Mouse (Mus musculus) gonadal fat pad, adult 2 months (tissue): ENCODE results near the gene Arf6. TPM values are rescaled to one million over a fixed set of nuclear protein-coding genes. Genes with fewer than 3 reads are reported as not detected.

Source experiments
- DNase-seq: peaks from one replicate; pipeline ENCODE4 v3.0.0-alpha.2; 2012; ENCODE audit warnings: low read depth
- polyA plus RNA-seq: library from polyadenylated mRNA; depleted of rRNA; stranded (reverse); fragments of >200 nt; gene quantifications from 2 replicates; pipeline ENCODE4 v1.2.3, GENCODE M21; 2012; rRNA removed

Gene Arf6
- polyA plus RNA-seq, 1 experiment, result 73.3 TPM

GRCm38 (mm10) chr12:69413303-69413702 lies 41.4 kb downstream of the Arf6 start:
- no peak for DNase-seq

GRCm38 (mm10) chr12:69414826-69415572 lies 43.0 kb downstream of the Arf6 start:
- DNase-seq, result no peak

- no peak for DNase-seq
Measured at GRCm38 (mm10) chr12:69416793-69417192, 44.8 kb downstream of the Arf6 start.

GRCm38 (mm10) chr12:69417701-69418291 lies 45.8 kb downstream of the Arf6 start:
- DNase-seq, result no peak

GRCm38 (mm10) chr12:69418606-69419005 lies 46.7 kb downstream of the Arf6 start:
- DNase-seq, result no peak

GRCm38 (mm10) chr12:69419017-69419605 lies 47.2 kb downstream of the Arf6 start:
- no peak for DNase-seq

GRCm38 (mm10) chr12:69419606-69420005 lies 47.7 kb downstream of the Arf6 start:
- DNase-seq, result no peak

GRCm38 (mm10) chr12:69420716-69421115 lies 48.8 kb downstream of the Arf6 start:
- DNase-seq, result no peak

- no peak for DNase-seq
Measured at GRCm38 (mm10) chr12:69422827-69423537, 51.0 kb downstream of the Arf6 start.

Other genes starting within 250 kb of the Arf6 start
- 1,621 and 2,144 TPM in 2 replicates for gene Rps29, start 213.0 kb upstream of the Arf6 start, polyA plus RNA-seq
- 0.37 and 0.51 TPM in 2 replicates for gene Lrr1, start 203.3 kb upstream of the Arf6 start, polyA plus RNA-seq
- 189 and 234 TPM in 2 replicates for gene Rpl36al, start 188.1 kb upstream of the Arf6 start, polyA plus RNA-seq
- 25.2 and 27.7 TPM in 2 replicates for gene Mgat2, start 188.0 kb upstream of the Arf6 start, polyA plus RNA-seq
- gene Gm49383, start 175.0 kb upstream of the Arf6 start, polyA plus RNA-seq, result 1.7 and 1.9 TPM in 2 replicates
- 1.6 and 1.9 TPM in 2 replicates for gene Dnaaf2, start 173.7 kb upstream of the Arf6 start, polyA plus RNA-seq
- gene Gm49384, start 167.9 kb upstream of the Arf6 start, polyA plus RNA-seq, result not detected in 2 replicates
- gene Pole2, start 144.0 kb upstream of the Arf6 start, polyA plus RNA-seq, result 2.6 and 3.3 TPM in 2 replicates
- 7.0 and 8.9 TPM in 2 replicates for gene Klhdc1, start 131.0 kb upstream of the Arf6 start, polyA plus RNA-seq
- gene Klhdc2, start 75.5 kb upstream of the Arf6 start, polyA plus RNA-seq, result 41.9 and 48.6 TPM in 2 replicates
- gene Nemf, start 15.0 kb upstream of the Arf6 start, polyA plus RNA-seq, result 6.2 and 12.9 TPM in 2 replicates
- gene Gm9887, start 308 bp downstream of the Arf6 start, polyA plus RNA-seq, result 0.35 and 1.4 TPM in 2 replicates
- 6.1 and 6.4 TPM in 2 replicates for gene Vcpkmt, start 210.9 kb downstream of the Arf6 start, polyA plus RNA-seq